Mouse (Mus musculus) forebrain, postnatal 0 days (tissue): Measurements from ENCODE around the gene Npcd. TPM values are rescaled to one million over a fixed set of nuclear protein-coding genes. Genes with fewer than 3 reads are reported as not detected.

Experiments
- ATAC-seq: fragments of 200-750 bp; cut with Nextera tagmentation; 2 replicates; pipeline ENCODE4 v1.8.0; 2017; ENCODE audit warnings: mild to moderate bottlenecking, moderate library complexity
- DNase-seq: peaks from one replicate; pipeline ENCODE4 v3.0.0-alpha.2; 2015
- H3K27ac ChIP-seq: fragments of 300-500 bp; sonication (generic); 2 replicates; pipeline ENCODE4 v1.5.1; 2014; ENCODE audit warnings: low read depth, mild to moderate bottlenecking, antibody characterized with exemption, low read length, moderate library complexity, mixed read lengths
- H3K27me3 ChIP-seq: fragments of 300-500 bp; sonication (generic); 2 replicates; pipeline ENCODE4 v1.6.1; 2014; ENCODE audit warnings: mild to moderate bottlenecking, low read length, mixed read lengths; ENCODE audit not compliant: insufficient read depth
- H3K36me3 ChIP-seq: fragments of 300-500 bp; sonication (generic); 2 replicates; pipeline ENCODE4 v1.6.1; 2014; ENCODE audit warnings: mild to moderate bottlenecking, moderate library complexity; ENCODE audit not compliant: insufficient read depth
- H3K4me1 ChIP-seq: fragments of 300-500 bp; sonication (generic); 2 replicates; pipeline ENCODE4 v1.6.1; 2014; ENCODE audit warnings: antibody characterized with exemption; ENCODE audit not compliant: insufficient read depth
- H3K4me2 ChIP-seq: fragments of 300-500 bp; sonication (generic); 2 replicates; pipeline ENCODE4 v1.6.1; 2014; ENCODE audit warnings: low read depth, mild to moderate bottlenecking, moderate library complexity
- H3K4me3 ChIP-seq: fragments of 300-500 bp; sonication (generic); 2 replicates; pipeline ENCODE4 v1.5.1; 2014; ENCODE audit warnings: low read depth, low read length, mixed read lengths
- H3K9ac ChIP-seq: fragments of 300-500 bp; sonication (generic); 2 replicates; pipeline ENCODE4 v1.6.1; 2014; ENCODE audit warnings: mild to moderate bottlenecking
- H3K9me3 ChIP-seq: fragments of 300-500 bp; sonication (generic); 2 replicates; pipeline ENCODE4 v1.6.1; 2016; ENCODE audit warnings: low read length
- CTCF ChIP-seq: sonication (generic); IDR thresholded peaks from 2 replicates; pipeline ENCODE4 v1.5.1; 2016; ENCODE audit warnings: antibody characterized with exemption, control low read depth, low read depth
- WGBS: fragments of 180-500 bp; shearing (Covaris S2); extraction: QIAGEN DNeasy Blood & Tissue Kit; methylation state at CpG from one replicate; pipeline ENCODE4 v1.1.7; 2014; 5-methylcytosine and 5-hydroxymethylcytosine counted together
- polyA plus RNA-seq: library from polyadenylated mRNA; unstranded; fragments of >200 nt; fragmentation: Nextera tagmentation; extraction: Ambion mirVana; gene quantifications from 2 replicates; pipeline ENCODE4 v1.2.1, GENCODE M21; 2015
- total RNA-seq: library from RNA; depleted of rRNA; stranded (reverse); fragments of >200 nt; gene quantifications from 2 replicates; pipeline ENCODE4 v1.2.3, GENCODE M21; 2014

Gene Npcd
- total and polyA plus RNA-seq, 2 experiments from 2014 or later, result 4.0 to 18.6 TPM

DNA sequence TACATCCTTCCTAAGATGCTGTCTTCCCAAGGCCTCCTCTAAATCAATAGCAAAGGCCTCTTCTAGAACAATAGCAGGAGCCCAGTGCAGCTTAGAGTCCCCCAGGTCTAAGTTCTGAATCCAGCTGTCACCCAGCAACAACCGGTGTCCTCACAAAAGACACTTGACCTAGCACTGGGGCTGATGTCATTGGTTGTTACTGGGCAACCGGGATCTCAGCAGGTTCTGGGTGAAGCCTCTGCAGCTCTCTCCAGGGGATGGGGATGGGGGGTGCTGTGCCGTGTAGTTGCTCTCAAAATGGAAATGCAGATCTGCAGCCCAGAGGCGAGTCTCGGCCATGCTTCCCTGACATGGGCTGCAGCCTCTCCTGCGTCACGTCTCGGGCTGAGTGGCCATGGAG is 46.2 kb downstream of the Npcd start:
- ATAC-seq (peak; percentile 55), DNase-seq (no peak)
- 0 out of 2 replicates have a peak, but pooled peaks cover 3% of the 10 kb centered on the region for H3K36me3 ChIP-seq
- WGBS, result 40% methylated on average over 8 of the region's 8 CpGs
- H3K4me3 ChIP-seq, result no peak overlapping the region
- H3K27me3 ChIP-seq, result no peaks in the 10 kb centered on the region
- TF ChIP-seq CTCF, result no peak
- no peak overlapping the region for H3K4me2 ChIP-seq
- H3K4me1 ChIP-seq, result no peaks in the 10 kb centered on the region
- H3K9ac ChIP-seq, result no peak overlapping the region
- H3K27ac ChIP-seq, result no peak overlapping the region
- no peaks in the 10 kb centered on the region for H3K9me3 ChIP-seq

DNA sequence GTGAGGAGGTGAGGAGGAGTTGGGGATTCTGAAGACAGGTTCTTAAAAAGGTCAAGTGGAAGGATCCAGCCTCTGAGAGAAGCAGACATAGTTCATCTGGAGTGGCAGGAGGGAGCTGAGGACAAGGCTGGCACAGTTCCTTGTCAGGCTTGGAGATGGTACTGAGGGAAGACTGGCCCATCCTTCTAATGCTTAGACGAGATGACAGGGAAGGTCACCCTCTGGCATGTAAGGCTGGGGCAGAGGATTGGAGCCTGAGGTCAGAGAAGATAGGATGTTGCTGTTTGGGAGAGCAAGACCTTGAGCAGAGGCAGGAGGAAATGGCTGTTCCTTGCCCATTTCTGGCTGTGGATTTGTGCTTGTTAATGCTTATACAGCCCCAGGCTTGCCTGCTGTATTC is 49.0 kb downstream of the Npcd start:
- no peaks in the 10 kb centered on the region for H3K9me3 ChIP-seq
- no peak for ATAC-seq
- H3K4me1 ChIP-seq, result no peaks in the 10 kb centered on the region
- no peak overlapping the region for H3K27ac ChIP-seq
- DNase-seq, result no peak
- H3K36me3 ChIP-seq, result 0 out of 2 replicates have a peak, but pooled peaks cover 3% of the 10 kb centered on the region
- no peak overlapping the region for H3K4me3 ChIP-seq
- no peak overlapping the region for H3K4me2 ChIP-seq
- no peak for TF ChIP-seq CTCF
- WGBS, result 71% methylated on average over 1 of the region's 1 CpGs
- H3K27me3 ChIP-seq, result no peaks in the 10 kb centered on the region
- H3K9ac ChIP-seq, result no peak overlapping the region

- no peak for ATAC-seq
- TF ChIP-seq CTCF, result no peak
- H3K9ac ChIP-seq, result no peak within 1 kb of the TSS
Observed at GRCm38 (mm10) chr15:79777749-79778148, 56.3 kb downstream of the Npcd start, which contains the start of gene Dnal4. Gene Dnal4, minus strand, starts transcription at chr15:79777849.

GRCm38 (mm10) chr15:79775662-79776061 is 58.4 kb downstream of the Npcd start:
- Histone ChIP-seq H3K4me3 (no peak overlapping the region), H3K36me3 (no peaks in the 10 kb centered on the region), H3K27ac (no peak overlapping the region), H3K9ac (no peak overlapping the region), H3K4me2 (no peak overlapping the region), H3K9me3 (no peaks in the 10 kb centered on the region), H3K4me1 (peaks cover 12% of the 10 kb centered on the region; the same call in 1 of the 2 replicates), H3K27me3 (no peaks in the 10 kb centered on the region)
- no peak for TF ChIP-seq CTCF
- 67% methylated on average over 7 of the region's 7 CpGs for WGBS
- ATAC-seq (no peak), DNase-seq (no peak)

More at GRCm38 (mm10) chr15:79777749-79778148, 56.3 kb downstream of the Npcd start, which contains the start of gene Dnal4:
- Histone ChIP-seq H3K36me3 (no peaks in the 10 kb centered on the region), H3K27ac (no peak within 1 kb of the TSS), H3K4me1 (peaks cover 12% of the 10 kb centered on the region; the same call in 1 of the 2 replicates), H3K4me2 (no peak within 1 kb of the TSS), H3K9me3 (no peaks in the 10 kb centered on the region), H3K4me3 (no peak within 1 kb of the TSS), H3K27me3 (no peaks in the 10 kb centered on the region)
- DNase-seq, result no peak

DNA sequence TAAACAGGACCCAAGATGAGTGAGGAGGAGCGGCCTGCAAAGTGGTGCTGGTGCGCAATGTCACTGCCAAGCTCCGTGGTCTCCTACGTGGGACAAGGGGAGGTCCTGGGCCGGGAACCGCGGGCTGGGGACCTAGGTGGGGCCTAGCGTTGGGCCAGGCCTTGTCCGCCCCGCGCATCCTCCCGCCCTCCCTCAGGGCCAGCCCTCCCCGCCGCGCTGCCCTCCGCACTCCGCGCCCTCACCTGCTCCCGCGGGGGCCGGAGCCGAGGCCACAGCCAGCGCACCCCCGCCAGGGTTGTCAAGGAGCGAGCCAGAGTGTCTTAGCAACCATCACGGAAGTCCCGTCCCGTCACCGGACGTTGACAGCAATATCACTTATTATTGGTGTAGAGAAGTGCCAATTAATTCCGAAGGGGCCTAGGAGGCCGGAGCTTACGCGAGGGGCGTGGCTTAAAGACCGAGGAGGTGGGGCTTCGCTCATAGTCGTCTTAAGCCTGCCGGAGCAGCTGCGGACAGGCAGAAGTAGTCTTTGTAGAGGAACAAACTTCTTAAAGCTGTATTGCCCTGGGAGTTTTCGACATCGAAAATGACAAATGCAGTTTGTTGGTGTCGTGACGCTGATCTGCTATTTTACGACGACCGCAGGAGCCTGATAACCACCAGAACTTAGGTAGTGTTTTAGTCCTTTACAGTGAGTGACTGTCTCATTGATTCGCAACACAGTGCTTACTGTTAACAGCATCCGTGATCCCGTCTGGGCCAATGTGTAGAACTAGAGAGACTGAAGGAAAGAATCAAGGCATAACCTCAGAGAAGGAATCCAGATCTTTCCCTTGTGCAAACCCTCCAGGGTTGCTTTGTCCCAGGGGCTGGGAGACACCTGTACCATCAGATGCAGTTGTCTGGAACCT is 59.7 kb downstream of the Npcd start:
- H3K4me1 ChIP-seq, result peaks cover 17% of the 10 kb centered on the region; the same call in 1 of the 2 replicates
- no peaks in the 10 kb centered on the region for H3K27me3 ChIP-seq
- ATAC-seq (peak; percentile 99), DNase-seq (peak; percentile 97)
- under 1% methylated on average over 50 of the region's 50 CpGs for WGBS
- H3K4me2 ChIP-seq, result peak overlapping the region; percentile 61
- peak overlapping the region; percentile 78 for H3K4me3 ChIP-seq
- no peaks in the 10 kb centered on the region for H3K9me3 ChIP-seq
- H3K27ac ChIP-seq, result peak overlapping the region; percentile 64
- H3K9ac ChIP-seq, result peak overlapping the region; percentile 71
- H3K36me3 ChIP-seq, result no peaks in the 10 kb centered on the region
- TF ChIP-seq CTCF, result no peak

DNA sequence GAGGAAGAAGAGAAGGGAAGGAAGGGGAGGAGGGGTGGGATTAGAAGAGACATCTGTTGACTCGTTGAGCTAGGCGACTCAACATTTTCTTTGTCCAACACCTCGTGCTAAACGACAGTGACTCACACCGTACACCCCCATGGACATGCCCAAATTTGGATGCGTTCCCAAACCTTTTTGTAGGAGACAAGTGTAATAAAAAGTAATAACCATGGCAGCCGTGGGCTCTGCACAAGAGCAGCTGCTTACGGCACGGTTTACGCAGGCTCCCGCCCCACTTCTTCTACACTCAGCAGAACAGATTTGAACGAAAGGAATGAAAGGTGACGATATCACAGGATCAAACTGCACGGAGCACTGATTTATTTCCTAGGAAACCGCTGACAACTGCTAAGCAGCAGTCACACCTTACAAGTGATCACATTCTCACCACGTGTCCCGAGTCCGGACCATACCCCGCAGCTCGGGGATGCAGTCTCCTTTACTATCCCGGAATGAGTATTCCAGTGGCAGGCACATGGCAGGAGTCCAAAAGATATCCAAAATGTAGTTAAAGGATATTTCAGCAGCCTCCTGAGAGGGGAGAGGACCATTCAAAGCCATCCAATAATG is 63.3 kb downstream of the Npcd start:
- DNase-seq (no peak), ATAC-seq (no peak)
- 46% methylated on average over 21 of the region's 21 CpGs for WGBS
- Histone ChIP-seq H3K4me1 (peaks cover 24% of the 10 kb centered on the region; the same call in 1 of the 2 replicates), H3K4me3 (no peak overlapping the region), H3K4me2 (no peak overlapping the region), H3K27me3 (no peaks in the 10 kb centered on the region), H3K27ac (no peak overlapping the region), H3K9ac (no peak overlapping the region), H3K36me3 (no peaks in the 10 kb centered on the region), H3K9me3 (no peaks in the 10 kb centered on the region)
- TF ChIP-seq CTCF, result no peak

DNA sequence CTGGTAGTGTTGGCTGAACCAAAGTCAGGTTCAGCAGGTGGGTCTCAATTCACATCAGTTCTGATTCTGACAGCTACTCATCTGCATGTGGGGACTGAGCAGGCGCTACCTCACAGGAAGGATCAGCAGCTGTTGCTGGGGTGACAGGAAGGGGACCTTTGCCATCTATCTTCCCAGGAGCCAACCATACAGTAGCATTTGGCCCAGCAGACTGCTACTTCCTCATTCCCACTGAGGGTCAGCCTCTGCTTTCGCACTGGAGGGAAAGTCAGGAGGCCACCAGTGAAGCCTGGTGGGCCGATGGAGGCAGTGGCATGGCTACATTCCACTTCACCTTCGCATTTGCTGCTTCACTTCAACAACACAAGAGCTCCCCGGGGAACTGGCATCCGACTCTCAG is 65.7 kb downstream of the Npcd start:
- Histone ChIP-seq H3K36me3 (peaks cover 12% of the 10 kb centered on the region; the same call in 1 of the 2 replicates), H3K27ac (no peak overlapping the region), H3K9ac (no peak overlapping the region), H3K9me3 (no peaks in the 10 kb centered on the region), H3K4me2 (no peak overlapping the region), H3K4me3 (no peak overlapping the region), H3K4me1 (peaks cover 18% of the 10 kb centered on the region; the same call in 1 of the 2 replicates), H3K27me3 (no peaks in the 10 kb centered on the region)
- DNase-seq (no peak), ATAC-seq (no peak)
- TF ChIP-seq CTCF, result no peak
- WGBS, result 54% methylated on average over 6 of the region's 6 CpGs
